ENCODE assay signal across 8 mouse cellular contexts in genomic region chr11:76446251-76446650, GRCm38 (mm10). TPM values are rescaled to one million over a fixed set of nuclear protein-coding genes. Genes with fewer than 3 reads are reported as not detected.
DNase-seq lines count a peak whose midpoint lies in the region; ATAC-seq and TF ChIP-seq lines count a peak whose summit lies in the region.

No protein-coding gene starts in this region.

- H3K4me3 ChIP-seq in kidney, postnatal 0 days (replicated peaks; ENCODE audit: low read depth, low read length), result no peak overlapping the region
- H3K4me3 ChIP-seq in hindbrain, embryonic 13.5 days, result no peak overlapping the region
- no peak overlapping the region for H3K4me3 ChIP-seq in midbrain, embryonic 14.5 days (replicated peaks; ENCODE audit: low read depth, low read length)

- H3K27me3 ChIP-seq in kidney, postnatal 0 days (ENCODE audit: insufficient read depth, low read length), result no peaks in the 10 kb centered on the region
- no peaks in the 10 kb centered on the region for H3K27me3 ChIP-seq in hindbrain, embryonic 13.5 days
- no peaks in the 10 kb centered on the region for H3K27me3 ChIP-seq in midbrain, embryonic 14.5 days (ENCODE audit: control insufficient read depth, insufficient read depth, low read length)

- 0 out of 2 replicates have a peak, but pooled peaks have one; percentile 34 for ATAC-seq in kidney, postnatal 0 days (replicated peaks; ENCODE audit: low FRiP score, low read depth)
- no peak for ATAC-seq in hindbrain, embryonic 13.5 days (ENCODE audit: low FRiP score)
- no peak; the same call in 1 of the 2 replicates for ATAC-seq in midbrain, embryonic 14.5 days (ENCODE audit: low FRiP score, low TSS enrichment)
- no peak for ATAC-seq in megakaryocyte, adult 5-6 weeks (ENCODE audit: poor library complexity, severe bottlenecking)
- no peak for ATAC-seq in erythroid progenitor cell, adult 5-6 weeks (replicated peaks; ENCODE audit: low FRiP score, poor library complexity, severe bottlenecking)

- peak; percentile 59 for DNase-seq in kidney, postnatal 0 days (ENCODE audit: low spot score)
- no peak for DNase-seq in kidney, adult 11 months
- DNase-seq in WW6 (ENCODE audit: low read depth, low spot score), result peak; percentile 59
- DNase-seq in midbrain, embryonic 14.5 days, result peak; percentile 78
- DNase-seq in heart, adult 11 months, result no peak

- TF ChIP-seq CTCF in kidney, postnatal 0 days (IDR thresholded peaks at IDR 0.05; ENCODE audit: low read depth), result no peak

- WGBS in kidney, postnatal 0 days, result 3% methylated on average over 10 of the region's 10 CpGs
- 3% methylated on average over 10 of the region's 10 CpGs for WGBS in hindbrain, embryonic 13.5 days
- 2% methylated on average over 10 of the region's 10 CpGs for WGBS in midbrain, embryonic 14.5 days

- no peaks in the 10 kb centered on the region for H3K9me3 ChIP-seq in kidney, postnatal 0 days (replicated peaks; ENCODE audit: low read length)
- no peaks in the 10 kb centered on the region for H3K9me3 ChIP-seq in hindbrain, embryonic 13.5 days
- no peaks in the 10 kb centered on the region for H3K9me3 ChIP-seq in midbrain, embryonic 14.5 days (ENCODE audit: control insufficient read depth, low read length)

- H3K27ac ChIP-seq in kidney, postnatal 0 days, result no peak overlapping the region
- H3K27ac ChIP-seq in hindbrain, embryonic 13.5 days, result peak overlapping the region; percentile 44; the same call in 1 of the 2 replicates
- no peak overlapping the region for H3K27ac ChIP-seq in midbrain, embryonic 14.5 days (replicated peaks; ENCODE audit: low read depth, low read length)

- H3K9ac ChIP-seq in kidney, postnatal 0 days (ENCODE audit: low read depth, low read length), result no peak overlapping the region
- H3K9ac ChIP-seq in hindbrain, embryonic 13.5 days, result no peak overlapping the region; the same call in 1 of the 2 replicates
- no peak overlapping the region for H3K9ac ChIP-seq in midbrain, embryonic 14.5 days (replicated peaks; ENCODE audit: low read length)

- H3K36me3 ChIP-seq in kidney, postnatal 0 days (ENCODE audit: insufficient read depth, low read length), result peaks cover 10% of the 10 kb centered on the region; the same call in 1 of the 2 replicates
- H3K36me3 ChIP-seq in hindbrain, embryonic 13.5 days, result peaks cover 68% of the 10 kb centered on the region
- peaks cover 64% of the 10 kb centered on the region for H3K36me3 ChIP-seq in midbrain, embryonic 14.5 days (ENCODE audit: control insufficient read depth, insufficient read depth, low read length)

- H3K4me1 ChIP-seq in kidney, postnatal 0 days (replicated peaks; ENCODE audit: insufficient read depth, low read length), result peaks cover 5% of the 10 kb centered on the region; the same call in 1 of the 2 replicates
- peaks cover 72% of the 10 kb centered on the region for H3K4me1 ChIP-seq in hindbrain, embryonic 13.5 days (replicated peaks)
- peaks cover 34% of the 10 kb centered on the region for H3K4me1 ChIP-seq in midbrain, embryonic 14.5 days (ENCODE audit: control insufficient read depth, insufficient read depth, low read length)

- H3K4me2 ChIP-seq in kidney, postnatal 0 days (ENCODE audit: low read length), result no peak overlapping the region
- H3K4me2 ChIP-seq in hindbrain, embryonic 13.5 days, result no peak overlapping the region
- no peak overlapping the region for H3K4me2 ChIP-seq in midbrain, embryonic 14.5 days (ENCODE audit: low read length)

RNA-seq across cellular contexts. Expression of gene Timm22, which starts 39.5 kb away (rescaled TPM):
- polyA plus RNA-seq in kidney, postnatal 0 days (2015; fragmentation: Nextera tagmentation; extraction: Ambion mirVana), result 122 and 128 TPM in 2 replicates
- 116 and 119 TPM in 2 replicates for polyA plus RNA-seq in hindbrain, embryonic 13.5 days (2015; fragmentation: Nextera tagmentation; extraction: Ambion mirVana)
- 111 and 120 TPM in 2 replicates for polyA plus RNA-seq in midbrain, embryonic 14.5 days (2014; fragmentation: Nextera tagmentation; extraction: Ambion mirVana)
- 10.5 and 11.0 TPM in 2 replicates for total RNA-seq in megakaryocyte, adult 5-6 weeks (2015)
- total RNA-seq in megakaryocyte, adult 5-6 weeks (2017), result 6.5 and 10.3 TPM in 2 replicates
- 4.2 and 4.7 TPM in 2 replicates for total RNA-seq in erythroid progenitor cell, adult 5-6 weeks (2015; ENCODE audit: low replicate concordance)
- 2.3 and 4.0 TPM in 2 replicates for total RNA-seq in erythroid progenitor cell, adult 5-6 weeks (2017; ENCODE audit: low replicate concordance)

RNA-seq across cellular contexts. Expression of gene Nxn, which starts 47.3 kb away (rescaled TPM):
- polyA plus RNA-seq in kidney, postnatal 0 days (2015; fragmentation: Nextera tagmentation; extraction: Ambion mirVana), result 23.7 and 26.0 TPM in 2 replicates
- polyA plus RNA-seq in hindbrain, embryonic 13.5 days (2015; fragmentation: Nextera tagmentation; extraction: Ambion mirVana), result 30.4 and 35.6 TPM in 2 replicates
- 21.9 and 28.2 TPM in 2 replicates for polyA plus RNA-seq in midbrain, embryonic 14.5 days (2014; fragmentation: Nextera tagmentation; extraction: Ambion mirVana)
- total RNA-seq in megakaryocyte, adult 5-6 weeks (2015), result 9.4 and 15.1 TPM in 2 replicates
- 8.7 and 12.3 TPM in 2 replicates for total RNA-seq in megakaryocyte, adult 5-6 weeks (2017)
- 1.4 and 2.1 TPM in 2 replicates for total RNA-seq in erythroid progenitor cell, adult 5-6 weeks (2015; ENCODE audit: low replicate concordance)
- total RNA-seq in erythroid progenitor cell, adult 5-6 weeks (2017; ENCODE audit: low replicate concordance), result 0.98 TPM in 1 of 2 replicates, not detected in the other

Comparison
In these comparisons a context has a peak if more than half of its experiments do, and no peak if none do; other contexts are left out.
1. DNase-seq: peak in kidney, postnatal 0 days (single experiment), WW6 (single experiment) and midbrain, embryonic 14.5 days (single experiment); none in kidney, adult 11 months (single experiment) and heart, adult 11 months (single experiment).